Mouse (Mus musculus) heart, postnatal 36 days (tissue): ENCODE data around the gene Ephb2. TPM values are rescaled to one million over a fixed set of nuclear protein-coding genes. Genes with fewer than 3 reads are reported as not detected.

Experiments used
- DNase-seq, 2 experiments: peaks; one replicate each; pipeline ENCODE4 v3.0.0; 2021 to 2022
- intact Hi-C: fragments of 180-260 bp; cut with DNase I; formaldehyde crosslinking; loops from one replicate; pipeline ENCODE4 v1.15.1; 2025
- total RNA-seq, 2 experiments: library from RNA; stranded (reverse); gene quantifications; 2 replicates each; pipeline ENCODE4 v1.2.3; 2021

The Ephb2 gene
- total RNA-seq, 2 experiments from 2014 or later = 0.16 to 0.39 TPM

- intact Hi-C loops = no loop called here
- no peak for DNase-seq
These were observed 97.5 kb downstream of the Ephb2 start for GRCm38 (mm10) chr4:136738291-136738690.

- DNase-seq = peak; percentile 56 to 70
- intact Hi-C loops = no loop called here
These were observed 99.9 kb downstream of the Ephb2 start for GRCm38 (mm10) chr4:136735856-136736255.

- intact Hi-C loops = no loop called here
- no peak for DNase-seq
These were observed 101.5 kb downstream of the Ephb2 start for GRCm38 (mm10) chr4:136734210-136734803.

DNA sequence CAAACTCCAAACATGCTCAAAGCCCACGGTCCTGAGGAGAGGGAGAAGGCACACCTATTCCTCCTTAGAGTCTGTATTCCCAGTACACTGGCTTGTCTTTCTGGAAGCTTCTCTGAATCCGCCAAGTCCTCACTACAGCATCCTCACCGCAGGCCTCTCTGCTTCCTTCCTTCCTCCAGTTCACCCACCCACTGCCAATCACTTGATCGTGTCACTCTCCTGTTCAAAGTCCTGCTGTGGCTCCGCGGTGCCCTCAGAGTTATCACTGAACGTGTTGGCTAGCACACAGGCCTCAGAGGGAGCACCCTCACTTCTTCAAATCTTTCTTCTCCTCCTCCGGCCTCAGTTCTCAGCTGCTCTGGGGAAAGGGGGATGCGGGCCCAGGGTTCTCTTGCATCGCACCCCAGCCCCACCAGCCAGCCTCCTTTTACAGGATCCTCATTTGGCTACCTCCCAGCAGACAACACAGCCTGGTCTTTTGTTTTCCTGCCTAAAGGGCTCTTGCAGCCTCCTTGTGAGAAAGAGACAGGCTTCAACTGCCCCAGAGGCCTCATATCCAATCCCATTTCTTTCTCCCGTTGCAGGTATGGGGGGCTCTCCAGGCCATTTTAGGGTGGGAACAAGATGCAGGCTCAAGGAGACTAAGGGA, 102.4 kb downstream of the Ephb2 start:
- intact Hi-C loops = no loop called here
- DNase-seq = no peak

DNA sequence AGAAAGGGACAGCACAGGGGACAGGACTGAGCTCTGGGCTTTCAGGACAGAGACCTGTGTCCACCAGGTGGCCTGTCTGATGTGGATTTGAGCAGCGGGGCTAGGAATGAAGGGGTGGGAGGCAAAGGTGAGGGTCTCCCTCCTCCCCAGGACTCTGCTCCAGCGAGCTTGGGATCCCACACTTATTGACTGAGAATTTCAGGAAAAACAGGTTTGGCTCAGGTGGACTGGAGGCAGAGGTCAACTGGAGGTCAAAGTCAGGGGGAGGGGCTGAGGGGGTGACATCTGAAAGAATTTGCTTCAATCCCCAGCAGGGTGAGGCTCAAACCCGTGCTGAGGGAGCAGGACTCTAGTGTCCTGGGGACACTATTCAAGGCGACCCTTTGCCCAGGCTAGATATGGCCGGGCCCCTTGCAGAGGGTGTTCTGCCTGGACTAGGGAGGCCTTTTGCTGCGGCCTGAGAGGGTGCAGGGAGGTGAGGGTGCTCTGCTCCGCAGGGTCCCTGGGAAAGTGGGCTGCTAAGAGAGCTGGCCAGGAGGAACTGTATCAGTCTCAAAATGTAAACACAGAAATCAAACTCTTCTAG, 103.2 kb downstream of the Ephb2 start:
- intact Hi-C loops = no loop called here

GRCm38 (mm10) chr4:136731761-136732160, 104.0 kb downstream of the Ephb2 start:
- intact Hi-C loops = no loop called here
- DNase-seq = peak; percentile 21 to 30

More for the DNA sequence above, 103.2 kb downstream of the Ephb2 start:
- DNase-seq = no peak

- intact Hi-C loops = no loop called here
- DNase-seq = no peak
These were observed 104.7 kb downstream of the Ephb2 start for GRCm38 (mm10) chr4:136731008-136731609.

GRCm38 (mm10) chr4:136730501-136730900, 105.3 kb downstream of the Ephb2 start:
- DNase-seq = no peak
- intact Hi-C loops = no loop called here

GRCm38 (mm10) chr4:136729574-136729973, 106.2 kb downstream of the Ephb2 start:
- DNase-seq = no peak
- intact Hi-C loops = no loop called here

GRCm38 (mm10) chr4:136726941-136727340, 108.8 kb downstream of the Ephb2 start:
- DNase-seq = no peak
- intact Hi-C loops = no loop called here

DNA sequence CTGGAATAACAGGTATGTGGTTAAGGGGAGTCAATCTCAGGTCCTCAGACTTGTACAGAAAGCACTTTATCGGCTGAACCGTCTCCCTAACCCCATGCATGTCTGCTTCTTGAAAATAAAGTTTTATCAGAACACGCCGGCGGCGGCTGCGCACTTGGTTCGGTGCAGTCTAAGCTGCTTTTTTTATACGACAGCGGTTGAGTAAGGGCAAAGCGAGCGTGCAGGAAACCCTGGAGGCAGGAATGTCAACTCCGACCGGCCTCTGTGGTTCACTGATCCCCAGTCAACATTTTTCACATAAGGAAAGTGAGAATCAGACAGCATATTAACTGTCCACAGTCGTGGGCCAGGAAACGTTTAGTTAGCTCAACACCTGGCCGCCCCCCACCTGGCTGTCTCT, 111.1 kb downstream of the Ephb2 start:
- DNase-seq = no peak
- intact Hi-C loops = no loop called here

GRCm38 (mm10) chr4:136722361-136723082, 113.3 kb downstream of the Ephb2 start:
- intact Hi-C loops = no loop called here
- DNase-seq = no peak

GRCm38 (mm10) chr4:136721937-136722336, 113.9 kb downstream of the Ephb2 start:
- DNase-seq = no peak
- intact Hi-C loops = no loop called here

DNA sequence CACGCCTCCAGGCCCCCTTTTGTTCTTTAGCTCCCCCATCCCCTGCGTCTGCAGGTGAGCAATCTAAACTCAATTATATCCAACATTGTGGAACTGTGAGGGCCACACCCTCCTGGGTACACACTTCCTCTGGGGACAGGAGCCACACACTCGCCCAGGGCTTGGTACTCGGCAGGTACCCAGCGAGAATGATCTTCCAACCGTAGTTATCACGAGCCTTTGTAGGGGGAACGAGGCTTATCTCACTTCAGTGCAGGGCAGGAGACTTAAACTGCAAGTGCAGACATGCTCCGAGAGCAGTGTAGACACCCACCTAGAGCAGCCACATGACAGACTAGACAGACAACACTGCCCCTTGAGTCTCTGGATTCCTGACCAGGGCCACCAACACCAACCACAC, 115.8 kb downstream of the Ephb2 start:
- intact Hi-C loops = no loop called here
- no peak for DNase-seq

GRCm38 (mm10) chr4:136718193-136718986, 117.4 kb downstream of the Ephb2 start:
- intact Hi-C loops = no loop called here

GRCm38 (mm10) chr4:136716561-136716972, 119.2 kb downstream of the Ephb2 start:
- DNase-seq = no peak
- intact Hi-C loops = no loop called here

More at GRCm38 (mm10) chr4:136718193-136718986, 117.4 kb downstream of the Ephb2 start:
- no peak for DNase-seq

DNA sequence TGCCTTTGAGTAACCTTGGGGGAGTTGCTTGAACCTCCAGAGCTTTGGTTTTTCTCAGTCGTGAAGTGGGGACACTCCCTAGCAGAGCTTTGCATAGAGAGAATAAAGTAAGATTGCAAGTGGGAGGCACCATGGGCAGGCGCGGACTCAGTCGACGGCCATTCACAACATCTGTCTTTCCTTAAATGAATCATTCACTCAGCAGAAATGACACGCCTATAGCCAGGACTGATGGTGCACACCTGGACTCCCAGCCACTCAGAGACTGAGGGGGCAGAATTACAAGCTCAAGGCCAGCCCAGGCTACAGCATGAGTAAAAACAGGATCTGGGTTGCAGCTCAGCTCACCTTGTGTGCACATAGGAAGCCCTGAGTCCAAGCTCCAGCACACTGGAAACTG, 121.3 kb downstream of the Ephb2 start:
- intact Hi-C loops = no loop called here
- no peak for DNase-seq

- intact Hi-C loops = no loop called here
- no peak for DNase-seq
These were observed 121.9 kb downstream of the Ephb2 start for GRCm38 (mm10) chr4:136713889-136714288.

DNA sequence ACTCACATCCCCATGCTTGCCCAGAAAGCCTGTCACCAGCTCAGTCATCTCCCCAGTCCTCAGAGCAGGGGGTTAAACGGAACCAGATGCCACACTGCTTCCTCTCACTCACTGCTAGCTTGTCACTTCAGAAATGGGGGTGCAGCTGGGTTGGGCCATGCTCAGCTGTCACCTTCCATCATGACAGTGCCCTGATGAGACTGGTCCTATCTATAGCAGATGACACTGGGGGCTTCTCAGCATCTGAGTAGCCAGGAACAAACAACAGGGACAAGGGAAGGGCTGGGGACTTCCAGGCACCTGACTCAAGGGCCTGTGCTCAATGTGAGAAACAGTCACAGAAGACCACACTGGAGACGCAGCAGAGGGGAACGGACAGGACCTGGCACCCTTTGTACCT, 122.4 kb downstream of the Ephb2 start:
- intact Hi-C loops = no loop called here
- DNase-seq = no peak
